Mouse (Mus musculus): ENCODE results near the gene Paqr6. TPM values are rescaled to one million over a fixed set of nuclear protein-coding genes. Genes with fewer than 3 reads are reported as not detected.
"Not testable (repeated sequence)": the region's sequence is repeated elsewhere in the genome, so short reads cannot be mapped to it uniquely, and the experiment has no call there.

The Paqr6 gene
- polyA plus RNA-seq, 2 experiments: 4.1 to 8.7 TPM

DNA sequence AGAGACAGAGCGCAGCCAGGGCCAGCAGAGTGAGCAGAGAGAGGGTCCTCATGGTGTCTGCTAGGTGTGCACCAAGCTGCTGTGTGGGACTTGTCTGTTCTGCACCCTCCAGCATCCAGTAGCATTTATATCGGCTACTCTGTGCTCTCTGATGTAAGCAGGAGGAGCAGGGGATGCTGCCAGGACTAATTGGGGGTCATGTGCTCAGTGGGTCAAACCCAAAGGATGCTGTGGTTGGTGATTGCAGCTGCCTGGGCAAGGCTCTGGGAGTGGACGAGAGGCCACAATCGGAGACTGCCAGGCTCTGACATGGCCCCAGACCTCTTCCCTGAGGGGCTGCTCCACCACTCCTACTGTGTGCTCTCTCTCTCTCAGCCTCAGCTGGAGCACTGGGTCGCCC, 14.2 kb downstream of the Paqr6 start, which contains the start of gene Bglap2:
Gene Bglap2 (minus strand): TSS at position 101 of the 400 bp plus-strand sequence.
- DNase-seq (ENCODE audit: low read depth in 3 of 3, low spot score in 3 of 3); H3K9ac ChIP-seq (replicated peaks); H3K4me2 ChIP-seq (ENCODE audit: low read depth); H3K9me3 ChIP-seq (ENCODE audit: control insufficient read depth, low read length); H3K4me3 ChIP-seq (ENCODE audit: insufficient read depth in 1 of 2, low read depth in 2 of 2, low read length in 2 of 2); H3K4me1 ChIP-seq (replicated peaks; ENCODE audit: control insufficient read depth in 2 of 2, insufficient read depth in 2 of 2, low read length in 1 of 2); H3K27me3 ChIP-seq (ENCODE audit: control insufficient read depth, insufficient read depth, low read length); ATAC-seq (ENCODE audit: insufficient read depth); H3K27ac ChIP-seq; H3K36me3 ChIP-seq (replicated peaks; ENCODE audit: control insufficient read depth, insufficient read depth, low read depth): not testable (repeated sequence)
- WGBS (ENCODE audit: insufficient replicate concordance): 43% methylated on average over 4 of the region's 5 CpGs

DNA sequence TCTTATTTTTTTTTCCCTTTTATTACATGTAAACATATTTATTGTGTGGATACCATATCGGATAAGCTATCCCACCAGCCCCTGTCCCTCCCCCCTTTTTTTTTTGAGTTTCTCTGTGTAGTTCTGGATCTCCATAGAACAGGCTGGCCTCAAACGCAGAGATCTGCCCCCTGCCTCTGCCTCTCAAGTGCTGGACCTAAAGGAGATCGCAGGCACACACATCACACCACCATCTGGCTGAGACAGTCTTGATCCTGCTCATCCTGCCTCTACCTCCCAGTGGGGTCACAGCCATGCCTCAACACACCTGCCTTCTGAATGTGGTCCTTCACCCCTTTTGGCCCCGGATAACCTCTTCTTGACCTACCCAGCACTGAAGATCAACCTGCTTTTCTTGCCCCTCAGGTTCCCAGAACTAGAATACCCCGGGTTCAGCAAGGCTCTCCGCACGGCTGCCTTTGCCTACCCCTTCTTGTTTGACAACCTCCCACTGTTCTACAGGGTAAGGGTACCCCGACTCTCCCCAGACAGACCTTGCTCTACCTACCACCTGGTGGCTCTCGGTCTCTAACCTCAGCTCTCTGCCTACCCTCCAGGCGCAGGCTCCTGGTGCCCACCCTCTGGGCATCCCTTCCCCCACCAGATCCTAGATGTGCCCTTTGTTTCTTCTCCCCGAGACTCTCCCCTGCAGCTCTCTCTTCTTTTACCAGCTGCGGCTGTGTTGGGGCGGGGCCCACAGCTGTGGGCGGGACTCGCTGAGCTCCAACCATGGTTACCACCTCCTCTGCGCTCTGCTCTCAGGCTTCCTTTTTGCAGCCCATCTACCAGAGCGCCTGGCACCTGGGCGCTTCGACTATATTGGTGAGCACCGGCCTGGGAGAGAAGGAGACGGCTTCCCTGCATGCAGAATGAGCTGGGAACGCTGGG, 17.3 kb downstream of the Paqr6 start:
- peak overlapping the region; percentile 29; the same call in 1 of the 2 replicates for H3K4me2 ChIP-seq (ENCODE audit: low read depth)
- H3K4me1 ChIP-seq (replicated peaks; ENCODE audit: control insufficient read depth in 2 of 2, insufficient read depth in 2 of 2, low read length in 1 of 2); H3K9me3 ChIP-seq (ENCODE audit: control insufficient read depth, low read length); H3K4me3 ChIP-seq (ENCODE audit: insufficient read depth in 1 of 2, low read depth in 2 of 2, low read length in 2 of 2); H3K9ac ChIP-seq (replicated peaks); H3K36me3 ChIP-seq (replicated peaks; ENCODE audit: control insufficient read depth, insufficient read depth, low read depth); DNase-seq (ENCODE audit: low read depth in 3 of 3, low spot score in 3 of 3); H3K27ac ChIP-seq; H3K27me3 ChIP-seq (ENCODE audit: control insufficient read depth, insufficient read depth, low read length): not testable (repeated sequence)
- ATAC-seq (ENCODE audit: insufficient read depth): peak; percentile 66
- WGBS (ENCODE audit: insufficient replicate concordance): 18% methylated on average over 17 of the region's 22 CpGs

DNA sequence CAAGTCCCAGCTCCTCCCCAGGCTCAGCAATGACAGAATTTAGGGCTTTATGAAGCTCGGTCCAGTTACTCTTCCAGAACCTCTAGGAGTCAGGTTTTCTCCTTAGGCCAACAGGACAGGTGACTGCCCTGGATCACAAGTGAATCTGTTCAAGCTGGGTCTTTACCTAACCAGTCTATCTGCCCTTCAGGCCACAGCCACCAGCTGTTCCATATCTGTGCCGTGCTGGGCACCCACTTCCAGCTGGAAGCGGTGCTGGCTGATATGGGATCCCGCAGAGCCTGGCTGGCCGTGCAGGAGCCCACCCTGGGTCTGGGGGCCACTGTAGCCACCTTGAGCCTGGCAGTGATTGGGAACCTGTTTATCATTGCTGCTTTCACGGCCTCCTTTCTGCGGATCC, 18.0 kb downstream of the Paqr6 start:
- not testable (repeated sequence) for H3K9ac ChIP-seq (replicated peaks); DNase-seq (ENCODE audit: low read depth in 3 of 3, low spot score in 3 of 3); H3K36me3 ChIP-seq (replicated peaks; ENCODE audit: control insufficient read depth, insufficient read depth, low read depth); H3K27ac ChIP-seq; H3K9me3 ChIP-seq (ENCODE audit: control insufficient read depth, low read length); H3K4me2 ChIP-seq (ENCODE audit: low read depth); H3K4me1 ChIP-seq (replicated peaks; ENCODE audit: control insufficient read depth in 2 of 2, insufficient read depth in 2 of 2, low read length in 1 of 2); H3K27me3 ChIP-seq (ENCODE audit: control insufficient read depth, insufficient read depth, low read length); H3K4me3 ChIP-seq (ENCODE audit: insufficient read depth in 1 of 2, low read depth in 2 of 2, low read length in 2 of 2)
- 14% methylated on average over 1 of the region's 7 CpGs for WGBS (ENCODE audit: insufficient replicate concordance)
- ATAC-seq (ENCODE audit: insufficient read depth): 0 out of 2 replicates have a peak, but pooled peaks have one; percentile 6

DNA sequence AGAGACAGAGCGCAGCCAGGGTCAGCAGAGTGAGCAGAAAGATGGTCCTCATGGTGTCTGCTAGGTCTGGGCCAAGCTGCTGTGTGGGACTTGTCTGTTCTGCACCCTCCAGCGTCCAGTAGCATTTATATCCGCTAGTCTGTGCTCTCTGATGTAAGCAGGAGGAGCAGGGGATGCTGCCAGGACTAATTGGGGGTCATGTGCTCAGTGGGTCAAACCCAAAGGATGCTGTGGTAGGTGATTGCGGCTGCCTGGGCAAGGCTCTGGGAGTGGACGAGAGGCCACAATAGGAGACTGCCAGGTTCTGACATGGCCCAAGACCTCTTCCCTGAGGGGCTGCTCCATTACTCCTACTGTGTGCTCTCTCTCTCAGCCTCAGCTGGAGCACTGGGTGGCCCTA, 20.0 kb downstream of the Paqr6 start, which contains the start of gene Bglap:
Gene Bglap (minus strand): TSS at position 101 of the 400 bp plus-strand sequence.
- Histone ChIP-seq H3K27me3 (ENCODE audit: control insufficient read depth, insufficient read depth, low read length) (no peaks in the 10 kb centered on the region), H3K9ac (replicated peaks) (no peak within 1 kb of the TSS), H3K4me1 (replicated peaks; ENCODE audit: control insufficient read depth in 2 of 2, insufficient read depth in 2 of 2, low read length in 1 of 2) (peaks cover 0 to 2% of the 10 kb centered on the region in 2 experiments; a peak in 1 of 4 replicates), H3K4me3 (ENCODE audit: insufficient read depth in 1 of 2, low read depth in 2 of 2, low read length in 2 of 2) (no peak within 1 kb of the TSS), H3K9me3 (ENCODE audit: control insufficient read depth, low read length) (no peaks in the 10 kb centered on the region), H3K36me3 (replicated peaks; ENCODE audit: control insufficient read depth, insufficient read depth, low read depth) (no peaks in the 10 kb centered on the region), H3K27ac (no peak within 1 kb of the TSS), H3K4me2 (ENCODE audit: low read depth) (no peak within 1 kb of the TSS)
- DNase-seq (ENCODE audit: low read depth in 3 of 3, low spot score in 3 of 3) (no peak), ATAC-seq (ENCODE audit: insufficient read depth) (no peak)
- WGBS (ENCODE audit: insufficient replicate concordance): 55% methylated on average over 5 of the region's 5 CpGs
- TF ChIP-seq CTCF (IDR thresholded peaks at IDR 0.05; ENCODE audit: low read depth) (no peak), EP300 (IDR thresholded peaks at IDR 0.05; ENCODE audit: low read depth) (no peak)

DNA sequence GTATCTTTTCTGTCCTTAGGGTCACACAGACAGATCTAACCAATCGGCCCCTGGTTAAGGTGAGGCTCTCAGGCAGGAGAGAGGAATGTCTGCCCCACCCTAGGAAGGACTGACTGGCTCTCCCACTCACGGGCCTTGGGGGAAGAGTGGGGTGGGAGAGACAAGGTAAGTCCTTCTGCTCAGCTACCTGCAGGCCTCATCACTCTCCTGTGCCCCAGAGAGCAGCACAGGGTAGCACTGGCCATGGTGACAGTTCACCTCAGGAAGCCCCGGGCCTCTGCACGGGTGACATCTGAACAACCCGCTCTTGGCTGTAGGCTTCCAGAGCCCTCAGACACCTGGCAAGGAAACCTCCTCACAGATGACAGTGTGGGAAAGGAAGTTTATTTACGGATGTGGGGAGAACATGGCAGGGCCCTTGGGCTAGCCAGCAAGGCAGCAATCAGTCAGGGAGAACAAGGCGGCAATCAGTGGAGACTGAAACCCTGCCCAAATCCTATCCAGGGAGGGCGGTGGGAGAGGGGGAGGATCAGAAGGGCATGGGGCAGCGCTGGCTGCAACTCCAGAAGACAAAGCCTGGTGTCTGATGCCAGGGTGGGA, 29.5 kb downstream of the Paqr6 start:
- Histone ChIP-seq H3K27ac (no peak overlapping the region), H3K4me3 (ENCODE audit: insufficient read depth in 1 of 2, low read depth in 2 of 2, low read length in 2 of 2) (no peak overlapping the region), H3K9ac (replicated peaks) (no peak overlapping the region), H3K4me1 (replicated peaks; ENCODE audit: control insufficient read depth in 2 of 2, insufficient read depth in 2 of 2, low read length in 1 of 2) (no peaks in the 10 kb centered on the region), H3K27me3 (ENCODE audit: control insufficient read depth, insufficient read depth, low read length) (no peaks in the 10 kb centered on the region), H3K4me2 (ENCODE audit: low read depth) (no peak overlapping the region), H3K36me3 (replicated peaks; ENCODE audit: control insufficient read depth, insufficient read depth, low read depth) (peaks cover 4% of the 10 kb centered on the region; the same call in 1 of the 2 replicates), H3K9me3 (ENCODE audit: control insufficient read depth, low read length) (no peaks in the 10 kb centered on the region)
- ATAC-seq (ENCODE audit: insufficient read depth) (no peak), DNase-seq (ENCODE audit: low read depth in 3 of 3, low spot score in 3 of 3) (no peak)
- no peak for TF ChIP-seq EP300 (IDR thresholded peaks at IDR 0.05; ENCODE audit: low read depth)
- TF ChIP-seq CTCF (IDR thresholded peaks at IDR 0.05; ENCODE audit: low read depth): no peak
- 86% methylated on average over 9 of the region's 9 CpGs for WGBS (ENCODE audit: insufficient replicate concordance)
